26 mouse cellular contexts compared by ENCODE assay signal in genomic region chr1:172706243-172706642, GRCm38 (mm10). TPM values are rescaled to one million over a fixed set of nuclear protein-coding genes. Genes with fewer than 3 reads are reported as not detected.
"Had no signal": no experiment of that assay in that cellular context is flagged by ENCODE, and none has a peak within 500 bp of the region (broad histone marks: within the 10 kb centered on the region; RNA-seq: fewer than 3 reads in every experiment).

No protein-coding gene starts in this region.

- H3K36me3 ChIP-seq: limb, embryonic 10.5 days; limb, embryonic 13.5 days; liver, embryonic 13.5 days; lung, embryonic 15.5 days had no signal

- ATAC-seq: hindbrain, postnatal 0 days; inflammation-experienced regulatory T-cells, adult 6 months had no signal

- H3K27ac ChIP-seq: hindbrain, postnatal 0 days; layer of hippocampus, adult 2 months; limb, embryonic 10.5 days; limb, embryonic 13.5 days; liver, embryonic 13.5 days; lung, embryonic 15.5 days; stomach, postnatal 0 days had no signal

- H3K4me3 ChIP-seq: layer of hippocampus, adult 2 months; limb, embryonic 10.5 days; limb, embryonic 13.5 days; liver, embryonic 13.5 days; lung, embryonic 15.5 days; megakaryocyte, embryonic 14.5 days had no signal

- H3K9me3 ChIP-seq: limb, embryonic 10.5 days; limb, embryonic 13.5 days; liver, embryonic 13.5 days; lung, embryonic 15.5 days; megakaryocyte, embryonic 14.5 days had no signal

- H3K27me3 ChIP-seq: limb, embryonic 13.5 days; liver, embryonic 13.5 days; lung, embryonic 15.5 days; megakaryocyte, embryonic 14.5 days had no signal

- H3K4me1 ChIP-seq: liver, embryonic 13.5 days; lung, embryonic 15.5 days; megakaryocyte, embryonic 14.5 days had no signal

- H3K9ac ChIP-seq: limb, embryonic 13.5 days; liver, embryonic 13.5 days; lung, embryonic 15.5 days had no signal

- DNase-seq: kidney, adult 18-20 months; kidney, adult 9 months; kidney, postnatal 25 days; layer of hippocampus, adult 9-11 months; liver, embryonic 13.5 days; lung, adult 18-20 months; lung, postnatal 10 days; lung, postnatal 36 days; midbrain, embryonic 14.5 days; thymus, adult 2 months; thymus, postnatal 14 days; thymus, postnatal 4 days had no signal

- H3K4me2 ChIP-seq: limb, embryonic 13.5 days; liver, embryonic 13.5 days; lung, embryonic 15.5 days; midbrain, embryonic 11.5 days had no signal

RNA-seq across cellular contexts. Expression of gene Crp, which starts 8.4 kb away (rescaled TPM):
- total RNA-seq: hindbrain, postnatal 0 days; layer of hippocampus, adult 2 months; layer of hippocampus, postnatal 25 days; left cerebral cortex, adult 18-20 months; left cerebral cortex, postnatal 25 days had no signal
- polyA plus RNA-seq: inflammation-experienced regulatory T-cells, adult 6 months; large intestine, adult 2 months; limb, embryonic 10.5 days; limb, embryonic 13.5 days; midbrain, embryonic 11.5 days; midbrain, embryonic 14.5 days; small intestine, adult 2 months had no signal
